12 mouse cellular contexts compared by ENCODE assay signal in genomic region chr13:69559291-69559961, GRCm38 (mm10). TPM values are rescaled to one million over a fixed set of nuclear protein-coding genes. Genes with fewer than 3 reads are reported as not detected.
DNase-seq lines count a peak whose midpoint lies in the region; ATAC-seq lines count a peak whose summit lies in the region.
"Had no signal": no experiment of that assay in that cellular context is flagged by ENCODE, and none has a peak within 500 bp of the region (broad histone marks: within the 10 kb centered on the region; RNA-seq: fewer than 3 reads in every experiment).

No protein-coding gene starts in this region.

- H3K4me1 ChIP-seq in midbrain, embryonic 14.5 days (ENCODE audit: control insufficient read depth, insufficient read depth, low read length), result peaks cover 12% of the 10 kb centered on the region

- peak; percentile 91 for DNase-seq in heart, adult 11 months
- no peak for DNase-seq in heart, adult 8-10 months (ENCODE audit: low spot score)
- DNase-seq in urinary bladder, postnatal 25 days (ENCODE audit: low spot score), result peak; percentile 25
- no peak for DNase-seq in urinary bladder, postnatal 4 days (ENCODE audit: low spot score in 2 of 2)
- peak; percentile 64 for DNase-seq in midbrain, embryonic 14.5 days
- DNase-seq in telencephalon, adult 2 months (ENCODE audit: low read depth, low spot score), result peak; percentile 50
- DNase-seq in testis, postnatal 10 days (ENCODE audit: low spot score), result no peak
- DNase-seq in lung, postnatal 14 days, result no peak
- DNase-seq: cerebellum, postnatal 36 days; lung, postnatal 36 days had no signal

- H3K36me3 ChIP-seq in midbrain, embryonic 14.5 days (ENCODE audit: control insufficient read depth, insufficient read depth, low read length), result no peaks in the 10 kb centered on the region
- H3K36me3 ChIP-seq: limb, embryonic 10.5 days had no signal

- no peak overlapping the region for H3K4me3 ChIP-seq in midbrain, embryonic 14.5 days (replicated peaks; ENCODE audit: low read depth, low read length)
- H3K4me3 ChIP-seq: limb, embryonic 10.5 days had no signal

- ATAC-seq in midbrain, embryonic 14.5 days (ENCODE audit: low FRiP score, low TSS enrichment), result peak; percentile 59
- ATAC-seq: intestine, embryonic 16.5 days had no signal

- H3K4me2 ChIP-seq in midbrain, embryonic 14.5 days (ENCODE audit: low read length), result peak overlapping the region; percentile 8; the same call in 1 of the 2 replicates

- WGBS in midbrain, embryonic 14.5 days, result 12% methylated on average over 13 of the region's 13 CpGs

- H3K27me3 ChIP-seq in midbrain, embryonic 14.5 days (ENCODE audit: control insufficient read depth, insufficient read depth, low read length), result no peaks in the 10 kb centered on the region

- H3K9ac ChIP-seq in midbrain, embryonic 14.5 days (replicated peaks; ENCODE audit: low read length), result no peak overlapping the region

- H3K27ac ChIP-seq in midbrain, embryonic 14.5 days (replicated peaks; ENCODE audit: low read depth, low read length), result peak overlapping the region; percentile 42; the same call in 1 of the 2 replicates
- H3K27ac ChIP-seq: limb, embryonic 10.5 days had no signal

- no peaks in the 10 kb centered on the region for H3K9me3 ChIP-seq in midbrain, embryonic 14.5 days (ENCODE audit: control insufficient read depth, low read length)
- H3K9me3 ChIP-seq: limb, embryonic 10.5 days had no signal

RNA-seq across cellular contexts. Expression of gene Tent4a, which starts 25.0 kb away (rescaled TPM):
- 10 to 100 TPM; 10.6 to 14.1 (median 11.9) TPM for total RNA-seq in heart, adult 8-10 months (2022)
- 11.5 TPM in 2 replicates for polyA plus RNA-seq in midbrain, embryonic 14.5 days (2014; fragmentation: Nextera tagmentation; extraction: Ambion mirVana)

RNA-seq across cellular contexts. Expression of gene Nsun2, which starts 25.9 kb away (rescaled TPM):
- total RNA-seq in heart, adult 8-10 months (2022), result 10 to 100 TPM; 43.6 to 51.5 (median 47.4) TPM
- 57.3 and 82.8 TPM in 2 replicates for polyA plus RNA-seq in midbrain, embryonic 14.5 days (2014; fragmentation: Nextera tagmentation; extraction: Ambion mirVana)

RNA-seq across cellular contexts. Expression of gene Srd5a1, which starts 51.8 kb away (rescaled TPM):
- total RNA-seq in heart, adult 8-10 months (2022), result 1 to 10 TPM in 1 of 4 experiments, under 1 TPM in 3; 0.38 to 1.8 (median 0.71) TPM
- 21.8 and 25.5 TPM in 2 replicates for polyA plus RNA-seq in midbrain, embryonic 14.5 days (2014; fragmentation: Nextera tagmentation; extraction: Ambion mirVana)

Comparison
In these comparisons a context has a peak if more than half of its experiments do, and no peak if none do; other contexts are left out.
1. DNase-seq: peak in heart, adult 11 months (single experiment), urinary bladder, postnatal 25 days (single experiment), midbrain, embryonic 14.5 days (single experiment) and telencephalon, adult 2 months (single experiment); none in heart, adult 8-10 months (single experiment), urinary bladder, postnatal 4 days (0 of 2), testis, postnatal 10 days (single experiment) and lung, postnatal 14 days (single experiment).